Mouse (Mus musculus) intestine, embryonic 16.5 days (tissue): Measurements from ENCODE around the gene Siah1b. TPM values are rescaled to one million over a fixed set of nuclear protein-coding genes. Genes with fewer than 3 reads are reported as not detected.

Experiments
- ATAC-seq: fragments of 200-750 bp; cut with Nextera tagmentation; 2 replicates; pipeline ENCODE4 v1.8.0; 2017; ENCODE audit warnings: moderate TSS enrichment, moderate library complexity
- H3K27ac ChIP-seq: fragments of 300-500 bp; sonication (generic); 2 replicates; pipeline ENCODE4 v1.5.1; 2014; ENCODE audit warnings: mild to moderate bottlenecking, low read length
- H3K27me3 ChIP-seq: fragments of 300-500 bp; sonication (generic); replicated peaks from 2 replicates; pipeline ENCODE4 v1.6.1; 2014; ENCODE audit warnings: low read length, control low read depth, mixed read lengths; ENCODE audit not compliant: control insufficient read depth, insufficient read depth
- H3K36me3 ChIP-seq: fragments of 300-500 bp; sonication (generic); 2 replicates; pipeline ENCODE4 v1.6.1; 2014; ENCODE audit warnings: low read length, control low read depth; ENCODE audit not compliant: control insufficient read depth, insufficient read depth
- H3K4me1 ChIP-seq: fragments of 300-500 bp; sonication (generic); 2 replicates; pipeline ENCODE4 v1.6.1; 2014; ENCODE audit warnings: low read length, control low read depth, mixed read lengths; ENCODE audit not compliant: control insufficient read depth, insufficient read depth
- H3K4me2 ChIP-seq: fragments of 300-500 bp; sonication (generic); 2 replicates; pipeline ENCODE4 v1.6.1; 2014; ENCODE audit warnings: low read depth, low read length, control low read depth
- H3K4me3 ChIP-seq: fragments of 300-500 bp; sonication (generic); 2 replicates; pipeline ENCODE4 v1.5.1; 2014; ENCODE audit warnings: mild to moderate bottlenecking, low read length
- H3K9ac ChIP-seq: fragments of 300-500 bp; sonication (generic); 2 replicates; pipeline ENCODE4 v1.6.1; 2014; ENCODE audit warnings: low read depth, low read length
- H3K9me3 ChIP-seq: fragments of 300-500 bp; sonication (generic); 2 replicates; pipeline ENCODE4 v1.6.1; 2016; ENCODE audit warnings: low read length, control low read depth; ENCODE audit not compliant: control insufficient read depth
- WGBS: fragments of 180-500 bp; shearing (Covaris S2); extraction: QIAGEN DNeasy Blood & Tissue Kit; methylation state at CpG from one replicate; pipeline ENCODE4 v1.1.7; 2014; 5-methylcytosine and 5-hydroxymethylcytosine counted together
- polyA plus RNA-seq: library from polyadenylated mRNA; unstranded; fragments of >200 nt; fragmentation: Nextera tagmentation; extraction: Ambion mirVana; gene quantifications from 2 replicates; pipeline ENCODE4 v1.2.1, GENCODE M21; 2015

The Siah1b gene
- 16.7 and 20.3 TPM in 2 replicates for polyA plus RNA-seq

- 21% methylated on average over 54 of the region's 54 CpGs for WGBS
- H3K27ac ChIP-seq, result peak within 1 kb of the TSS; percentile 68
Observed at GRCm38 (mm10) chrX:164076040-164076775, at the start of gene Siah1b. Siah1b (minus strand) TSS chrX:164076493.

GRCm38 (mm10) chrX:164123942-164124341 is 47.6 kb upstream of the Siah1b start:
- no peak overlapping the region for H3K4me2 ChIP-seq
- H3K9me3 ChIP-seq, result no peaks in the 10 kb centered on the region
- peak; percentile 73; the same call in 1 of the 2 replicates for ATAC-seq
- no peaks in the 10 kb centered on the region for H3K4me1 ChIP-seq
- no peak overlapping the region for H3K27ac ChIP-seq
- no peak overlapping the region for H3K4me3 ChIP-seq
- no peaks in the 10 kb centered on the region for H3K36me3 ChIP-seq
- H3K9ac ChIP-seq, result no peak overlapping the region
- H3K27me3 ChIP-seq, result no peaks in the 10 kb centered on the region
- WGBS, result 76% methylated on average over 3 of the region's 3 CpGs

More at GRCm38 (mm10) chrX:164076040-164076775, at the start of gene Siah1b:
- H3K4me1 ChIP-seq, result no peaks in the 10 kb centered on the region
- peak; percentile 99 for ATAC-seq
- H3K27me3 ChIP-seq, result no peaks in the 10 kb centered on the region
- no peaks in the 10 kb centered on the region for H3K9me3 ChIP-seq
- peaks cover 2% of the 10 kb centered on the region; the same call in 1 of the 2 replicates for H3K36me3 ChIP-seq
- peak within 1 kb of the TSS; percentile 76 for H3K9ac ChIP-seq
- peak within 1 kb of the TSS; percentile 65 for H3K4me3 ChIP-seq
- H3K4me2 ChIP-seq, result peak within 1 kb of the TSS; percentile 62

- Histone ChIP-seq H3K9me3 (no peaks in the 10 kb centered on the region), H3K9ac (no peak overlapping the region), H3K4me3 (no peak overlapping the region), H3K4me1 (no peaks in the 10 kb centered on the region), H3K36me3 (no peaks in the 10 kb centered on the region), H3K27me3 (0 out of 2 replicates have a peak, but pooled peaks cover 7% of the 10 kb centered on the region), H3K4me2 (no peak overlapping the region), H3K27ac (peak overlapping the region; percentile 51)
- 59% methylated on average over 6 of the region's 6 CpGs for WGBS
- peak; percentile 93 for ATAC-seq
Observed at GRCm38 (mm10) chrX:164113744-164114143, 37.5 kb upstream of the Siah1b start.

- H3K4me3 ChIP-seq, result no peak overlapping the region
- no peak overlapping the region for H3K27ac ChIP-seq
- 0 out of 2 replicates have a peak, but pooled peaks cover 7% of the 10 kb centered on the region for H3K27me3 ChIP-seq
- H3K4me1 ChIP-seq, result no peaks in the 10 kb centered on the region
- WGBS, result 62% methylated on average over 3 of the region's 3 CpGs
- peak; percentile 54; the same call in 1 of the 2 replicates for ATAC-seq
- H3K9ac ChIP-seq, result no peak overlapping the region
- H3K9me3 ChIP-seq, result no peaks in the 10 kb centered on the region
- H3K4me2 ChIP-seq, result no peak overlapping the region
- no peaks in the 10 kb centered on the region for H3K36me3 ChIP-seq
Observed at GRCm38 (mm10) chrX:164111146-164111545, 34.9 kb upstream of the Siah1b start.

- Histone ChIP-seq H3K27ac (no peak overlapping the region; the same call in 1 of the 2 replicates), H3K4me2 (no peak overlapping the region), H3K36me3 (no peaks in the 10 kb centered on the region), H3K27me3 (no peaks in the 10 kb centered on the region), H3K9ac (no peak overlapping the region), H3K4me3 (no peak overlapping the region), H3K9me3 (no peaks in the 10 kb centered on the region), H3K4me1 (0 out of 2 replicates have a peak, but pooled peaks cover 3% of the 10 kb centered on the region)
- WGBS, result 61% methylated on average over 6 of the region's 6 CpGs
- ATAC-seq, result peak; percentile 98
Observed at GRCm38 (mm10) chrX:164102656-164103055, 26.4 kb upstream of the Siah1b start.

- peak; percentile 64 for ATAC-seq
- H3K27ac ChIP-seq, result peak overlapping the region; percentile 52
- WGBS, result 80% methylated on average over 7 of the region's 7 CpGs
- no peaks in the 10 kb centered on the region for H3K9me3 ChIP-seq
- no peak overlapping the region for H3K4me3 ChIP-seq
- no peak overlapping the region for H3K9ac ChIP-seq
- no peaks in the 10 kb centered on the region for H3K27me3 ChIP-seq
- H3K36me3 ChIP-seq, result no peaks in the 10 kb centered on the region
- H3K4me2 ChIP-seq, result no peak overlapping the region
- 0 out of 2 replicates have a peak, but pooled peaks cover 3% of the 10 kb centered on the region for H3K4me1 ChIP-seq
Observed at GRCm38 (mm10) chrX:164102198-164102597, 25.9 kb upstream of the Siah1b start.

- H3K27me3 ChIP-seq, result no peaks in the 10 kb centered on the region
- H3K9me3 ChIP-seq, result no peaks in the 10 kb centered on the region
- H3K4me2 ChIP-seq, result no peak overlapping the region
- no peaks in the 10 kb centered on the region for H3K36me3 ChIP-seq
- H3K4me3 ChIP-seq, result no peak overlapping the region
- no peak overlapping the region; the same call in 1 of the 2 replicates for H3K27ac ChIP-seq
- no peak overlapping the region for H3K9ac ChIP-seq
- ATAC-seq, result peak; percentile 21; the same call in 1 of the 2 replicates
- 0 out of 2 replicates have a peak, but pooled peaks cover 3% of the 10 kb centered on the region for H3K4me1 ChIP-seq
Observed at GRCm38 (mm10) chrX:164101483-164101882, 25.2 kb upstream of the Siah1b start.

- ATAC-seq, result no peak
- H3K9me3 ChIP-seq, result no peaks in the 10 kb centered on the region
- WGBS, result 80% methylated on average over 2 of the region's 2 CpGs
Observed at GRCm38 (mm10) chrX:164095838-164096237, 19.5 kb upstream of the Siah1b start.

GRCm38 (mm10) chrX:164093435-164093834 is 17.1 kb upstream of the Siah1b start:
- H3K27me3 ChIP-seq, result peaks cover 7% of the 10 kb centered on the region
- H3K9me3 ChIP-seq, result no peaks in the 10 kb centered on the region
- no peak overlapping the region for H3K4me3 ChIP-seq
- 75% methylated on average over 5 of the region's 5 CpGs for WGBS
- H3K9ac ChIP-seq, result no peak overlapping the region
- no peaks in the 10 kb centered on the region for H3K4me1 ChIP-seq
- H3K36me3 ChIP-seq, result no peaks in the 10 kb centered on the region
- no peak overlapping the region for H3K27ac ChIP-seq
- no peak for ATAC-seq
- H3K4me2 ChIP-seq, result no peak overlapping the region

More at GRCm38 (mm10) chrX:164095838-164096237, 19.5 kb upstream of the Siah1b start:
- no peak overlapping the region for H3K9ac ChIP-seq
- no peaks in the 10 kb centered on the region for H3K4me1 ChIP-seq
- H3K4me2 ChIP-seq, result no peak overlapping the region
- H3K4me3 ChIP-seq, result no peak overlapping the region
- no peaks in the 10 kb centered on the region for H3K36me3 ChIP-seq
- peaks cover 3% of the 10 kb centered on the region for H3K27me3 ChIP-seq
- no peak overlapping the region for H3K27ac ChIP-seq
